Mouse (Mus musculus) intestine, embryonic 14.5 days (tissue): ENCODE results near the gene Sbk1. TPM values are rescaled to one million over a fixed set of nuclear protein-coding genes. Genes with fewer than 3 reads are reported as not detected.

ENCODE experiments used
- ATAC-seq: fragments of 200-750 bp; cut with Nextera tagmentation; replicated peaks from 2 replicates; pipeline ENCODE4 v1.8.0; 2017; ENCODE audit warnings: low read depth, moderate number of reproducible peaks, moderate TSS enrichment, moderate library complexity; ENCODE audit not compliant: low FRiP score, low TSS enrichment
- DNase-seq: peaks from one replicate; pipeline ENCODE4 v3.0.0-alpha.2; 2018; ENCODE audit warnings: low spot score
- H3K27ac ChIP-seq: fragments of 300-500 bp; sonication (generic); 2 replicates; pipeline ENCODE4 v1.5.1; 2014; ENCODE audit warnings: low read depth, mild to moderate bottlenecking, control low read depth
- H3K27me3 ChIP-seq: fragments of 300-500 bp; sonication (generic); replicated peaks from 2 replicates; pipeline ENCODE4 v1.6.1; 2014; ENCODE audit warnings: low read length, control low read depth; ENCODE audit not compliant: control insufficient read depth, insufficient read depth
- H3K36me3 ChIP-seq: fragments of 300-500 bp; sonication (generic); 2 replicates; pipeline ENCODE4 v1.6.1; 2014; ENCODE audit warnings: low read length, control low read depth; ENCODE audit not compliant: control insufficient read depth, insufficient read depth
- H3K4me1 ChIP-seq: fragments of 300-500 bp; sonication (generic); replicated peaks from 2 replicates; pipeline ENCODE4 v1.6.1; 2014; ENCODE audit warnings: low read length, control low read depth, mixed read lengths; ENCODE audit not compliant: control insufficient read depth, insufficient read depth
- H3K4me2 ChIP-seq: fragments of 300-500 bp; sonication (generic); 2 replicates; pipeline ENCODE4 v1.6.1; 2014; ENCODE audit warnings: low read length
- H3K4me3 ChIP-seq: fragments of 300-500 bp; sonication (generic); 2 replicates; pipeline ENCODE4 v1.5.1; 2014; ENCODE audit warnings: low read depth, low read length, control low read depth, mixed read lengths
- H3K9ac ChIP-seq: fragments of 300-500 bp; sonication (generic); 2 replicates; pipeline ENCODE4 v1.6.1; 2014; ENCODE audit warnings: mild to moderate bottlenecking, low read length
- H3K9me3 ChIP-seq: fragments of 300-500 bp; sonication (generic); 2 replicates; pipeline ENCODE4 v1.6.1; 2016; ENCODE audit warnings: low read length, control low read depth; ENCODE audit not compliant: control insufficient read depth
- WGBS: fragments of 180-500 bp; shearing (Covaris S2); extraction: QIAGEN DNeasy Blood & Tissue Kit; methylation state at CpG from one replicate; pipeline ENCODE4 v1.1.7; 2014; 5-methylcytosine and 5-hydroxymethylcytosine counted together
- polyA plus RNA-seq: library from polyadenylated mRNA; unstranded; fragments of >200 nt; fragmentation: Nextera tagmentation; extraction: Ambion mirVana; gene quantifications from 2 replicates; pipeline ENCODE4 v1.2.1, GENCODE M21; 2014

Gene Sbk1
- 33.8 and 34.2 TPM in 2 replicates for polyA plus RNA-seq

- H3K27ac ChIP-seq: peak within 1 kb of the TSS; percentile 87
- H3K4me2 ChIP-seq: peak within 1 kb of the TSS; percentile 90
- under 1% methylated on average over 82 of the region's 85 CpGs for WGBS
- H3K9ac ChIP-seq: peak within 1 kb of the TSS; percentile 93
- H3K27me3 ChIP-seq: no peaks in the 10 kb centered on the region
- peaks cover 14% of the 10 kb centered on the region for H3K36me3 ChIP-seq
- peak within 1 kb of the TSS; percentile 70 for H3K4me3 ChIP-seq
- H3K9me3 ChIP-seq: no peaks in the 10 kb centered on the region
- ATAC-seq (peak; percentile 94), DNase-seq (peak; percentile 95)
- H3K4me1 ChIP-seq: peaks cover 23% of the 10 kb centered on the region
These were observed at the start of gene Sbk1 for GRCm38 (mm10) chr7:126271712-126272683. Gene Sbk1, plus strand, starts transcription at chr7:126272619.

DNA sequence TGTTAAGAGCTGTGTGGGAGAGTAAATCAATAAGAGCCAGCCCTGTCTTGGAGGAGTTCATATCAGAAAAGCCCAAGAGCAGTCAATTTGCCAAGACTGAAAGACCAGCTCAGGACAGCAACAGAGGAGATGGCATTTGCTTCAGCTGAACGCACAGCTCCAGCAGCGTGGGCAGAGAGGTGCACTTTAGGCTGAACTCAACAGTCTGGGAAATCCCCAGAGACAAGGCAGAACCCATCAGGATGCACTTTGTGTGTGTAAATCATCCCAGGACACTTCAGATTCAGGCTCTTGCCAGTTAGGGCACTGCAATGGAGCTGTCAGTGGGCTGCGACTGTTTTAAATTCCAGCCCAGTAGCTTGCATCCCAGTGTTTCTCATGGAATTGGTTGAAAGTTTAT lies 49.7 kb upstream of the Sbk1 start:
- Histone ChIP-seq H3K27ac (no peak overlapping the region), H3K27me3 (no peaks in the 10 kb centered on the region), H3K9ac (no peak overlapping the region), H3K4me2 (no peak overlapping the region), H3K9me3 (no peaks in the 10 kb centered on the region), H3K36me3 (no peaks in the 10 kb centered on the region), H3K4me1 (no peaks in the 10 kb centered on the region), H3K4me3 (no peak overlapping the region)
- DNase-seq: no peak
- ATAC-seq: no peak
- WGBS: 40% methylated on average over 3 of the region's 3 CpGs

DNA sequence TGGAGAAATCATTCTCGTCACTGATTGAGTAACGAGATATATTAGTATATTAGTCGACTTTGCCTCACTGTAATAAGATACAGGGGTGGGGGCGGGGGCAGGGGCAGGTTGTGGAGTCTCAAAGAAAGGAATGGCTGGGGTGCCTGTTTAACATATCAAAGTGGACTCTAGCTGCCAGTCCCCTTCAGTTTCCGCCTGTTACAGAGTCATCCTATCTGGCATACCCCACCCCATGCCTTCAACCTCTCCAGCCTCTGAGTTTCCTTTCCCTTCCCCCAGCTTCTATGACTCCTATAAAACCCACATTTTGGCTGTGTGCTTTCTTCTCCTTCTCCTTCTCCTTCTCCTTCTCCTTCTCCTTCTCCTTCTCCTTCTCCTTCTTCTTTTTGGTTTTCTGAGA lies 46.3 kb upstream of the Sbk1 start:
- H3K36me3 ChIP-seq: no peaks in the 10 kb centered on the region
- no peak for DNase-seq
- no peak for ATAC-seq
- H3K4me3 ChIP-seq: no peak overlapping the region
- H3K9me3 ChIP-seq: no peaks in the 10 kb centered on the region
- no peak overlapping the region for H3K9ac ChIP-seq
- WGBS: 32% methylated on average over 5 of the region's 5 CpGs
- no peaks in the 10 kb centered on the region for H3K4me1 ChIP-seq
- no peak overlapping the region for H3K27ac ChIP-seq
- no peaks in the 10 kb centered on the region for H3K27me3 ChIP-seq
- no peak overlapping the region for H3K4me2 ChIP-seq

DNA sequence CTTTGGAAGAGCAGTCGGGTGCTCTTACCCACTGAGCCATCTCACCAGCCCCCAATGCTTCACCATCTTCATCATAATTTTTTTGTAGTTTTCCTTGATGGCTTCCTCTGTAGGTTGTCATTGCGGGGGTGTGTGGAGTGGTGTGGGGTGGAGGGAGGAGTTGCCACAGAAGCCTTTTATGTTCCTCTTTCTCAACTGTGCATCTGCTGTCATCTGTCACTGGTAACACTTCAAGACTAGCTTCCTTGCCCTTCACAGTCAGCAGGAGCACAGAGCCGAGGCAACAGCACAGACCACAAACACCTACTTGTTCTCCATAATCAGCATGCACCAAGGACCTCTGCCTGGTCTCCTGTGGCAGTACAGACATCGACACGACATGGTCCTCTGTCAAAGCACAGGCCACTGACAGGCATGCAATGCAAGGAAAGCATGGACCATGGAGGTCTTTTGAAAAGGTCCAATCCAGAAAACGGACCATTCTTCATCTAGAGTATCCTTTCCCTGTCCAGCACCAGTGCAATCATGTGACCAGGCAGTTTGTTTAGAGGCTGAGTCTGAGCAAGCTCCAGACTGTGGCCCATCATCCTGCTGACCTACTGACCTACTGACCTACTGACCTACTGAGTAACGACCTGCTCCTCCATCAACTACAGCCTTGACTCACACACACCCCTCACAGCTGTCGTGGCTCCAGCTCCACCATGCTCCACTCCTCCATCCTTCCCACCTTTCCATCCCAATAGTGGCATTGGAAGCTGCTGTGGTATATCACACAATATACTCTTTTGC lies 41.9 kb upstream of the Sbk1 start:
- ATAC-seq (no peak), DNase-seq (no peak)
- Histone ChIP-seq H3K36me3 (no peaks in the 10 kb centered on the region), H3K9ac (no peak overlapping the region), H3K27me3 (no peaks in the 10 kb centered on the region), H3K27ac (no peak overlapping the region), H3K9me3 (no peaks in the 10 kb centered on the region), H3K4me1 (no peaks in the 10 kb centered on the region), H3K4me3 (no peak overlapping the region), H3K4me2 (no peak overlapping the region)
- 46% methylated on average over 8 of the region's 8 CpGs for WGBS

DNA sequence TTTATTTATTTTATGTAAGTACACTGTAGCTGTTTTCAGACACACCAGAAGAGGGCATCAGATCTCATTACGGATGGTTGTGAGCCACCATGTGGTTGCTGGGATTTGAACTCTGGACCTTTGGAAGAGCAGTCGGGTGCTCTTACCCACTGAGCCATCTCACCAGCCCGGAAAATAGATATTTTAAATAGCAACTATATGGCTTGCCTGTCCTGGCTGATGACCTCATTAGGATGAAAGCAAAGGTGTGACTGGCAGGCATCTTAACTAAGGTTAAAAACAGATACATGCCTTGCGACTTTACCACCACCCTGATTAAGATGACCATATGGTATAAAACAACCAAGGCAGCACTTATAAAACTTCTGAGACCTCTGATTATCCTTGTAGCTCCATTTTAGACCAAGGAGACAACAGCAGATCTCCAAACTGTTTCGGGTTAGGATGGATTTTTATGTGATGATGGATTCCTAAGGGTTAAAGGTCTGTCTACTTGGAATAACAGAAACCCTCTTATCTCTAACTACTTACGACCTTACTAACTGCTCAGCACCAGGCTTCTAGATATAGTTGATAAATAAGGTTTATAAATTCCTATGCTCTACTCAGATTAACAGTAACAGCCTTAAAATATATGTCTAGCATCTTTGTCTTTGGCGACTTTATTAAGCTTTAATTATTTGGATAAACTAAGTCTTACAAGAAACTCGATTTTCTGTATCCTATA lies 39.9 kb upstream of the Sbk1 start:
- no peak overlapping the region for H3K4me3 ChIP-seq
- H3K36me3 ChIP-seq: no peaks in the 10 kb centered on the region
- no peaks in the 10 kb centered on the region for H3K9me3 ChIP-seq
- WGBS: 50% methylated on average over 7 of the region's 8 CpGs
- DNase-seq (no peak), ATAC-seq (no peak)
- no peaks in the 10 kb centered on the region for H3K4me1 ChIP-seq
- no peak overlapping the region for H3K4me2 ChIP-seq
- no peak overlapping the region for H3K9ac ChIP-seq
- no peaks in the 10 kb centered on the region for H3K27me3 ChIP-seq
- H3K27ac ChIP-seq: no peak overlapping the region

GRCm38 (mm10) chr7:126234611-126235010 lies 37.8 kb upstream of the Sbk1 start:
- Histone ChIP-seq H3K9me3 (no peaks in the 10 kb centered on the region), H3K27ac (no peak overlapping the region), H3K4me2 (no peak overlapping the region), H3K4me1 (no peaks in the 10 kb centered on the region), H3K4me3 (no peak overlapping the region), H3K27me3 (no peaks in the 10 kb centered on the region), H3K36me3 (no peaks in the 10 kb centered on the region), H3K9ac (no peak overlapping the region)
- DNase-seq: no peak
- 80% methylated on average over 3 of the region's 3 CpGs for WGBS
- ATAC-seq: no peak

DNA sequence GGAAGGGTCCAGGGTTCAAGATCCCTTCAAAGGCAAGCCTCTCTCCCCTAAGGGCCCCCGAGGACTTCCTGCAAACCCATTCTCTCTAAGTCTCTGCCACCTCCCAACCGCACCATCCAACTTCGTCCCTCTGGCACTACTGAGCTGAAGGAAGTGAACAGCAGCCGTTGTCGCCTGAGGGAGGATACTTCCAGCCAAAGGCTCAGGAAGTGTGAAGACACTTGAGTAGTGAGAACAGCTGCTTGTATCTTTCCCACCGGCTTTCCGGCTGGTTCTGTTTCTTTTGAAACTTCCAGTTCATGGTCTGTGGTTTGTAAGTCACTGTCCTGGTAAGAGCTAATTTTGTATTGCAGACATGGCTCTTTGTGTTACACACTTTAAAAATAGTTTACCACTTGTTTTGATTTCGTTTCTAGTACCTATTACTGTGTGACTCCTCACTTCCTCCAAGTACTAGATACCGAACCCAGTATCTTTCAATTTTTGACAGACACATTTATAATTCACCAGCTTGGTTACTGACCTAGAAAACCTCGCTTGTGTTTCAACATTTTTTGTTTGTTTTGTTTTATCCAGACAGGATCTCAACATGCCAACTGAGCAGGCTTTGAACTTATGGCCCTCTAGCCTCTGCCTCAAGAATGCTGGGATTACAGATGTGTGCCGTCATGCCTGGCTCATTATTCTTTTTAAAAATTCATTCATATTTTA lies 36.2 kb upstream of the Sbk1 start:
- Histone ChIP-seq H3K4me2 (no peak overlapping the region), H3K36me3 (no peaks in the 10 kb centered on the region), H3K4me1 (no peaks in the 10 kb centered on the region), H3K9ac (no peak overlapping the region), H3K27ac (no peak overlapping the region), H3K27me3 (no peaks in the 10 kb centered on the region), H3K4me3 (no peak overlapping the region), H3K9me3 (no peaks in the 10 kb centered on the region)
- WGBS: 50% methylated on average over 11 of the region's 11 CpGs
- ATAC-seq (no peak), DNase-seq (no peak)

GRCm38 (mm10) chr7:126236794-126237192 lies 35.6 kb upstream of the Sbk1 start:
- ATAC-seq (no peak), DNase-seq (no peak)
- no peak overlapping the region for H3K9ac ChIP-seq
- no peaks in the 10 kb centered on the region for H3K27me3 ChIP-seq
- no peaks in the 10 kb centered on the region for H3K9me3 ChIP-seq
- H3K4me2 ChIP-seq: no peak overlapping the region
- no peaks in the 10 kb centered on the region for H3K4me1 ChIP-seq
- no peak overlapping the region for H3K27ac ChIP-seq
- no peak overlapping the region for H3K4me3 ChIP-seq
- 55% methylated on average over 5 of the region's 5 CpGs for WGBS
- H3K36me3 ChIP-seq: no peaks in the 10 kb centered on the region
